Mouse (Mus musculus) forebrain, postnatal 0 days (tissue): Measurements from ENCODE around the gene Gnas. TPM values are rescaled to one million over a fixed set of nuclear protein-coding genes. Genes with fewer than 3 reads are reported as not detected.

Experiments used
- ATAC-seq: fragments of 200-750 bp; cut with Nextera tagmentation; 2 replicates; pipeline ENCODE4 v1.8.0; 2017; ENCODE audit warnings: mild to moderate bottlenecking, moderate library complexity
- DNase-seq: peaks from one replicate; pipeline ENCODE4 v3.0.0-alpha.2; 2015
- H3K27ac ChIP-seq: fragments of 300-500 bp; sonication (generic); 2 replicates; pipeline ENCODE4 v1.5.1; 2014; ENCODE audit warnings: low read depth, mild to moderate bottlenecking, antibody characterized with exemption, low read length, moderate library complexity, mixed read lengths
- H3K27me3 ChIP-seq: fragments of 300-500 bp; sonication (generic); 2 replicates; pipeline ENCODE4 v1.6.1; 2014; ENCODE audit warnings: mild to moderate bottlenecking, low read length, mixed read lengths; ENCODE audit not compliant: insufficient read depth
- H3K36me3 ChIP-seq: fragments of 300-500 bp; sonication (generic); 2 replicates; pipeline ENCODE4 v1.6.1; 2014; ENCODE audit warnings: mild to moderate bottlenecking, moderate library complexity; ENCODE audit not compliant: insufficient read depth
- H3K4me1 ChIP-seq: fragments of 300-500 bp; sonication (generic); 2 replicates; pipeline ENCODE4 v1.6.1; 2014; ENCODE audit warnings: antibody characterized with exemption; ENCODE audit not compliant: insufficient read depth
- H3K4me2 ChIP-seq: fragments of 300-500 bp; sonication (generic); 2 replicates; pipeline ENCODE4 v1.6.1; 2014; ENCODE audit warnings: low read depth, mild to moderate bottlenecking, moderate library complexity
- H3K4me3 ChIP-seq: fragments of 300-500 bp; sonication (generic); 2 replicates; pipeline ENCODE4 v1.5.1; 2014; ENCODE audit warnings: low read depth, low read length, mixed read lengths
- H3K9ac ChIP-seq: fragments of 300-500 bp; sonication (generic); 2 replicates; pipeline ENCODE4 v1.6.1; 2014; ENCODE audit warnings: mild to moderate bottlenecking
- H3K9me3 ChIP-seq: fragments of 300-500 bp; sonication (generic); 2 replicates; pipeline ENCODE4 v1.6.1; 2016; ENCODE audit warnings: low read length
- CTCF ChIP-seq: sonication (generic); IDR thresholded peaks from 2 replicates; pipeline ENCODE4 v1.5.1; 2016; ENCODE audit warnings: antibody characterized with exemption, control low read depth, low read depth
- WGBS: fragments of 180-500 bp; shearing (Covaris S2); extraction: QIAGEN DNeasy Blood & Tissue Kit; methylation state at CpG from one replicate; pipeline ENCODE4 v1.1.7; 2014; 5-methylcytosine and 5-hydroxymethylcytosine counted together
- polyA plus RNA-seq: library from polyadenylated mRNA; unstranded; fragments of >200 nt; fragmentation: Nextera tagmentation; extraction: Ambion mirVana; gene quantifications from 2 replicates; pipeline ENCODE4 v1.2.1, GENCODE M21; 2015
- total RNA-seq: library from RNA; depleted of rRNA; stranded (reverse); fragments of >200 nt; gene quantifications from 2 replicates; pipeline ENCODE4 v1.2.3, GENCODE M21; 2014

The Gnas gene
- total and polyA plus RNA-seq, 2 experiments from 2014 or later: 1,512 to 1,604 TPM

GRCm38 (mm10) chr2:174298471-174298870, 14.4 kb downstream of the Gnas start:
- ATAC-seq: no peak
- peak overlapping the region; percentile 7 for H3K4me3 ChIP-seq
- peaks cover 27% of the 10 kb centered on the region; the same call in 1 of the 2 replicates for H3K9me3 ChIP-seq
- H3K4me2 ChIP-seq: peak overlapping the region; percentile 13; the same call in 1 of the 2 replicates
- H3K27ac ChIP-seq: no peak overlapping the region
- 50% methylated on average over 33 of the region's 33 CpGs for WGBS
- H3K27me3 ChIP-seq: peaks cover 15% of the 10 kb centered on the region
- no peaks in the 10 kb centered on the region for H3K4me1 ChIP-seq
- H3K9ac ChIP-seq: no peak overlapping the region
- no peak for TF ChIP-seq CTCF
- no peak for DNase-seq
- no peaks in the 10 kb centered on the region for H3K36me3 ChIP-seq

GRCm38 (mm10) chr2:174299091-174299770, 15.1 kb downstream of the Gnas start:
- peak overlapping the region; percentile 30 for H3K4me2 ChIP-seq
- H3K4me1 ChIP-seq: no peaks in the 10 kb centered on the region
- TF ChIP-seq CTCF: no peak
- H3K36me3 ChIP-seq: no peaks in the 10 kb centered on the region
- peaks cover 15% of the 10 kb centered on the region for H3K27me3 ChIP-seq
- WGBS: 51% methylated on average over 48 of the region's 48 CpGs
- H3K9me3 ChIP-seq: peaks cover 27% of the 10 kb centered on the region; the same call in 1 of the 2 replicates
- ATAC-seq: no peak
- H3K9ac ChIP-seq: no peak overlapping the region
- H3K4me3 ChIP-seq: no peak overlapping the region; the same call in none of the 2 replicates
- DNase-seq: no peak
- H3K27ac ChIP-seq: no peak overlapping the region

GRCm38 (mm10) chr2:174299771-174300160, 15.6 kb downstream of the Gnas start:
- no peak for DNase-seq
- ATAC-seq: no peak
- H3K4me2 ChIP-seq: peak overlapping the region; percentile 30
- peaks cover 15% of the 10 kb centered on the region for H3K27me3 ChIP-seq
- H3K27ac ChIP-seq: no peak overlapping the region
- WGBS: 49% methylated on average over 34 of the region's 34 CpGs
- H3K9ac ChIP-seq: no peak overlapping the region
- H3K36me3 ChIP-seq: no peaks in the 10 kb centered on the region
- TF ChIP-seq CTCF: no peak
- peak overlapping the region; percentile 4; the same call in 1 of the 2 replicates for H3K4me3 ChIP-seq
- H3K9me3 ChIP-seq: peaks cover 27% of the 10 kb centered on the region; the same call in 1 of the 2 replicates
- no peaks in the 10 kb centered on the region for H3K4me1 ChIP-seq

- no peak for TF ChIP-seq CTCF
- Histone ChIP-seq H3K27me3 (peaks cover 15% of the 10 kb centered on the region), H3K27ac (no peak overlapping the region), H3K9ac (no peak overlapping the region), H3K4me1 (no peaks in the 10 kb centered on the region), H3K4me3 (peak overlapping the region; percentile 4; the same call in 1 of the 2 replicates), H3K4me2 (peak overlapping the region; percentile 30), H3K36me3 (no peaks in the 10 kb centered on the region), H3K9me3 (peaks cover 22% of the 10 kb centered on the region; the same call in 1 of the 2 replicates)
- WGBS: 54% methylated on average over 27 of the region's 27 CpGs
- ATAC-seq: no peak
- no peak for DNase-seq
Observed at GRCm38 (mm10) chr2:174300186-174300585, 16.1 kb downstream of the Gnas start.

- no peak for DNase-seq
- Histone ChIP-seq H3K9ac (no peak overlapping the region), H3K4me1 (no peaks in the 10 kb centered on the region), H3K27me3 (peaks cover 15% of the 10 kb centered on the region), H3K36me3 (no peaks in the 10 kb centered on the region), H3K27ac (no peak overlapping the region), H3K4me3 (peak overlapping the region; percentile 5; the same call in 1 of the 2 replicates), H3K9me3 (peaks cover 20% of the 10 kb centered on the region; the same call in 1 of the 2 replicates), H3K4me2 (peak overlapping the region; percentile 30)
- no peak for ATAC-seq
- no peak for TF ChIP-seq CTCF
- 55% methylated on average over 22 of the region's 22 CpGs for whole genome bisulfite sequencing
Observed at GRCm38 (mm10) chr2:174300666-174301065, 16.5 kb downstream of the Gnas start.

GRCm38 (mm10) chr2:174302526-174302925, 18.4 kb downstream of the Gnas start:
- ATAC-seq: 0 out of 2 replicates have a peak, but pooled peaks have one; percentile 45
- Histone ChIP-seq H3K36me3 (no peaks in the 10 kb centered on the region), H3K4me2 (no peak overlapping the region), H3K4me3 (no peak overlapping the region), H3K27ac (no peak overlapping the region), H3K9me3 (peaks cover 9% of the 10 kb centered on the region; the same call in 1 of the 2 replicates), H3K27me3 (peaks cover 15% of the 10 kb centered on the region), H3K4me1 (no peaks in the 10 kb centered on the region), H3K9ac (no peak overlapping the region)
- TF ChIP-seq CTCF: no peak
- 27% methylated on average over 6 of the region's 6 CpGs for WGBS
- DNase-seq: no peak

- 8% methylated on average over 5 of the region's 5 CpGs for WGBS
- H3K4me3 ChIP-seq: no peak overlapping the region
- no peaks in the 10 kb centered on the region for H3K36me3 ChIP-seq
- no peak for ATAC-seq
- H3K4me1 ChIP-seq: no peaks in the 10 kb centered on the region
- no peak for TF ChIP-seq CTCF
- DNase-seq: no peak
- peaks cover 6% of the 10 kb centered on the region for H3K27me3 ChIP-seq
- H3K9me3 ChIP-seq: no peaks in the 10 kb centered on the region
- no peak overlapping the region for H3K9ac ChIP-seq
- H3K4me2 ChIP-seq: no peak overlapping the region
- H3K27ac ChIP-seq: no peak overlapping the region
Observed at GRCm38 (mm10) chr2:174305646-174306045, 21.5 kb downstream of the Gnas start.
